Comparison of ENCODE assay signal across 14 mouse cellular contexts in the genomic region with DNA sequence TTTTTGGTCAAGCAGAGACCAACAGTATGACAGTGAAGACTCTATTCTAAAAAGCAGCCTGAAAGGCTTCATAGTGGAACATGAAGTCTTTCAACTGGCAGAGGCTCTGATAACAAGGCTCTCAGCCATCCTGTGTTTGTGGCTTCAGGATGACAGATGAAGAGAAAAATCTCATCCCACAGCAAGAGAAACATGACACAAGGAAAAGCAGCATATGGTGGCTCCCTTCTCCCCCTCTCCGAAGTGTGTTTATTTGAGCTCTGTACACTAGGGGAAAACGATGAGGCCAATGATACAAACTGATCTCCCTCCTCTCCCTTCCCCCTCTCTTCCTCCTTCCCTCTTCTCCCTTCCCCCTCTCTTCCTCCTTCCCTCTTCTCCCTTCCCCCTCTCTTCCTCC.
"Had no signal": no experiment of that assay in that cellular context is flagged by ENCODE, and none has a peak within 500 bp of the region (broad histone marks: within the 10 kb centered on the region; RNA-seq: fewer than 3 reads in every experiment).

No protein-coding gene starts in this region.

- H3K9ac ChIP-seq: liver, embryonic 12.5 days; midbrain, embryonic 15.5 days; neural tube, embryonic 12.5 days had no signal

- H3K4me1 ChIP-seq: liver, embryonic 12.5 days; midbrain, embryonic 15.5 days; neural tube, embryonic 12.5 days had no signal

- ATAC-seq: liver, embryonic 12.5 days; lung, postnatal 0 days; midbrain, embryonic 15.5 days had no signal

- H3K36me3 ChIP-seq: limb, embryonic 10.5 days; liver, embryonic 12.5 days; midbrain, embryonic 15.5 days had no signal

- H3K27me3 ChIP-seq: liver, embryonic 12.5 days; midbrain, embryonic 15.5 days; neural tube, embryonic 12.5 days had no signal

- H3K27ac ChIP-seq: kidney, postnatal 0 days; left cerebral cortex, adult 2 months; limb, embryonic 10.5 days; liver, embryonic 12.5 days; midbrain, embryonic 10.5 days; midbrain, embryonic 15.5 days; neural tube, embryonic 12.5 days; stomach, postnatal 0 days had no signal

- H3K4me3 ChIP-seq: left cerebral cortex, adult 2 months; limb, embryonic 10.5 days; liver, embryonic 12.5 days; midbrain, embryonic 10.5 days; midbrain, embryonic 15.5 days; neural tube, embryonic 12.5 days had no signal

- H3K9me3 ChIP-seq: limb, embryonic 10.5 days; liver, embryonic 12.5 days; midbrain, embryonic 10.5 days; midbrain, embryonic 15.5 days; neural tube, embryonic 12.5 days had no signal

- H3K4me2 ChIP-seq: liver, embryonic 12.5 days; midbrain, embryonic 15.5 days; neural tube, embryonic 12.5 days had no signal

- DNase-seq: kidney, adult 11 months; kidney, adult 9 months; kidney, postnatal 36 days; lung, postnatal 4 days; thymus, postnatal 4 days had no signal
